Mouse (Mus musculus): Measurements from ENCODE around the gene Hira. TPM values are rescaled to one million over a fixed set of nuclear protein-coding genes. Genes with fewer than 3 reads are reported as not detected.
"Not testable (repeated sequence)": the region's sequence is repeated elsewhere in the genome, so short reads cannot be mapped to it uniquely, and the experiment has no call there.

Gene Hira
- polyA plus RNA-seq, 1 experiment from 2014 or later: 22.8 TPM

- H3K9me3 ChIP-seq: peaks cover under 1% of the 10 kb centered on the region; the same call in 1 of the 2 replicates
- no peak overlapping the region for H3K27ac ChIP-seq (replicated peaks)
- no peaks in the 10 kb centered on the region for H3K36me3 ChIP-seq (replicated peaks)
- DNase-seq (ENCODE audit: low spot score): no peak
- no peaks in the 10 kb centered on the region for H3K4me1 ChIP-seq
- H3K4me3 ChIP-seq: no peak overlapping the region
- WGBS: 88% methylated on average over 1 of the region's 1 CpGs
- no peaks in the 10 kb centered on the region for H3K27me3 ChIP-seq (replicated peaks; ENCODE audit: low read depth, poor library complexity, severe bottlenecking)
Observed at GRCm38 (mm10) chr16:19003757-19004156, 126.9 kb downstream of the Hira start.

GRCm38 (mm10) chr16:19005298-19005697, 128.5 kb downstream of the Hira start:
- WGBS: 83% methylated on average over 3 of the region's 3 CpGs
- H3K9me3 ChIP-seq: no peaks in the 10 kb centered on the region

GRCm38 (mm10) chr16:19006715-19007114, 129.9 kb downstream of the Hira start:
- 80% methylated on average over 1 of the region's 1 CpGs for WGBS
- H3K4me1 ChIP-seq: no peaks in the 10 kb centered on the region
- H3K36me3 ChIP-seq (replicated peaks): no peaks in the 10 kb centered on the region
- H3K27ac ChIP-seq (replicated peaks): no peak overlapping the region
- DNase-seq (ENCODE audit: low spot score): no peak
- no peaks in the 10 kb centered on the region for H3K27me3 ChIP-seq (replicated peaks; ENCODE audit: low read depth, poor library complexity, severe bottlenecking)
- no peaks in the 10 kb centered on the region for H3K9me3 ChIP-seq
- H3K4me3 ChIP-seq: no peak overlapping the region

More at GRCm38 (mm10) chr16:19005298-19005697, 128.5 kb downstream of the Hira start:
- Histone ChIP-seq H3K36me3 (replicated peaks) (no peaks in the 10 kb centered on the region), H3K4me1 (no peaks in the 10 kb centered on the region), H3K4me3 (no peak overlapping the region), H3K27ac (replicated peaks) (no peak overlapping the region), H3K27me3 (replicated peaks; ENCODE audit: low read depth, poor library complexity, severe bottlenecking) (no peaks in the 10 kb centered on the region)
- no peak for DNase-seq (ENCODE audit: low spot score)

- not testable (repeated sequence) for H3K36me3 ChIP-seq (replicated peaks); H3K4me1 ChIP-seq; H3K4me3 ChIP-seq; DNase-seq (ENCODE audit: low spot score); H3K27ac ChIP-seq (replicated peaks); H3K27me3 ChIP-seq (replicated peaks; ENCODE audit: low read depth, poor library complexity, severe bottlenecking); H3K9me3 ChIP-seq
- WGBS: 79% methylated on average over 1 of the region's 1 CpGs
Observed at GRCm38 (mm10) chr16:19007186-19007591, 130.4 kb downstream of the Hira start.

- 70% methylated on average over 2 of the region's 2 CpGs for WGBS
- no peaks in the 10 kb centered on the region for H3K4me1 ChIP-seq
- no peak overlapping the region for H3K4me3 ChIP-seq
- H3K36me3 ChIP-seq (replicated peaks): no peaks in the 10 kb centered on the region
- no peaks in the 10 kb centered on the region for H3K27me3 ChIP-seq (replicated peaks; ENCODE audit: low read depth, poor library complexity, severe bottlenecking)
- no peak overlapping the region for H3K27ac ChIP-seq (replicated peaks)
- H3K9me3 ChIP-seq: no peaks in the 10 kb centered on the region
- no peak for DNase-seq (ENCODE audit: low spot score)
Observed at GRCm38 (mm10) chr16:19010710-19011109, 133.9 kb downstream of the Hira start.

- Histone ChIP-seq H3K36me3 (replicated peaks) (no peaks in the 10 kb centered on the region), H3K27ac (replicated peaks) (no peak overlapping the region), H3K4me1 (no peaks in the 10 kb centered on the region), H3K4me3 (no peak overlapping the region), H3K9me3 (no peaks in the 10 kb centered on the region), H3K27me3 (replicated peaks; ENCODE audit: low read depth, poor library complexity, severe bottlenecking) (no peaks in the 10 kb centered on the region)
- DNase-seq (ENCODE audit: low spot score): no peak
- 78% methylated on average over 1 of the region's 1 CpGs for WGBS
Observed at GRCm38 (mm10) chr16:19013550-19013949, 136.7 kb downstream of the Hira start.

- H3K27me3 ChIP-seq (replicated peaks; ENCODE audit: low read depth, poor library complexity, severe bottlenecking): no peaks in the 10 kb centered on the region
- H3K4me3 ChIP-seq: no peak overlapping the region
- H3K9me3 ChIP-seq: no peaks in the 10 kb centered on the region
- no peaks in the 10 kb centered on the region for H3K36me3 ChIP-seq (replicated peaks)
- DNase-seq (ENCODE audit: low spot score): no peak
- no peak overlapping the region for H3K27ac ChIP-seq (replicated peaks)
- H3K4me1 ChIP-seq: no peaks in the 10 kb centered on the region
Observed at GRCm38 (mm10) chr16:19014650-19015049, 137.8 kb downstream of the Hira start.

Other genes with a start within 250 kb of the Hira start
- 30.2 and 32.2 TPM in 2 replicates for gene Sept5, start 247.1 kb upstream of the Hira start, polyA plus RNA-seq (2016; fragmentation: Nextera tagmentation; extraction: Ambion mirVana)
- 20.0 and 22.0 TPM in 2 replicates for gene Cldn5, start 100.2 kb upstream of the Hira start, polyA plus RNA-seq (2016; fragmentation: Nextera tagmentation; extraction: Ambion mirVana)
- gene Ufd1, start 65.3 kb upstream of the Hira start, polyA plus RNA-seq (2016; fragmentation: Nextera tagmentation; extraction: Ambion mirVana): 103 and 107 TPM in 2 replicates
- gene Cdc45, start 65.0 kb upstream of the Hira start, polyA plus RNA-seq (2016; fragmentation: Nextera tagmentation; extraction: Ambion mirVana): 73.8 and 77.3 TPM in 2 replicates
- gene 2510002D24Rik, start 40.5 kb upstream of the Hira start, polyA plus RNA-seq (2016; fragmentation: Nextera tagmentation; extraction: Ambion mirVana): 32.6 and 34.9 TPM in 2 replicates
- not detected in 2 replicates for gene Gm28539, start 40.5 kb upstream of the Hira start, polyA plus RNA-seq (2016; fragmentation: Nextera tagmentation; extraction: Ambion mirVana)
- gene Mrpl40, start 175 bp upstream of the Hira start, polyA plus RNA-seq (2016; fragmentation: Nextera tagmentation; extraction: Ambion mirVana): 122 and 128 TPM in 2 replicates